Mouse (Mus musculus) neural tube, postnatal 0 days (tissue): ENCODE results near the gene Tmem97. TPM values are rescaled to one million over a fixed set of nuclear protein-coding genes. Genes with fewer than 3 reads are reported as not detected.

ENCODE experiments used
- polyA plus RNA-seq: library from polyadenylated mRNA; unstranded; fragments of >200 nt; fragmentation: Nextera tagmentation; extraction: Ambion mirVana; gene quantifications from 2 replicates; pipeline ENCODE4 v1.2.1, GENCODE M21; 2015

The Tmem97 gene
- polyA plus RNA-seq: 51.4 and 53.5 TPM in 2 replicates

DNA sequence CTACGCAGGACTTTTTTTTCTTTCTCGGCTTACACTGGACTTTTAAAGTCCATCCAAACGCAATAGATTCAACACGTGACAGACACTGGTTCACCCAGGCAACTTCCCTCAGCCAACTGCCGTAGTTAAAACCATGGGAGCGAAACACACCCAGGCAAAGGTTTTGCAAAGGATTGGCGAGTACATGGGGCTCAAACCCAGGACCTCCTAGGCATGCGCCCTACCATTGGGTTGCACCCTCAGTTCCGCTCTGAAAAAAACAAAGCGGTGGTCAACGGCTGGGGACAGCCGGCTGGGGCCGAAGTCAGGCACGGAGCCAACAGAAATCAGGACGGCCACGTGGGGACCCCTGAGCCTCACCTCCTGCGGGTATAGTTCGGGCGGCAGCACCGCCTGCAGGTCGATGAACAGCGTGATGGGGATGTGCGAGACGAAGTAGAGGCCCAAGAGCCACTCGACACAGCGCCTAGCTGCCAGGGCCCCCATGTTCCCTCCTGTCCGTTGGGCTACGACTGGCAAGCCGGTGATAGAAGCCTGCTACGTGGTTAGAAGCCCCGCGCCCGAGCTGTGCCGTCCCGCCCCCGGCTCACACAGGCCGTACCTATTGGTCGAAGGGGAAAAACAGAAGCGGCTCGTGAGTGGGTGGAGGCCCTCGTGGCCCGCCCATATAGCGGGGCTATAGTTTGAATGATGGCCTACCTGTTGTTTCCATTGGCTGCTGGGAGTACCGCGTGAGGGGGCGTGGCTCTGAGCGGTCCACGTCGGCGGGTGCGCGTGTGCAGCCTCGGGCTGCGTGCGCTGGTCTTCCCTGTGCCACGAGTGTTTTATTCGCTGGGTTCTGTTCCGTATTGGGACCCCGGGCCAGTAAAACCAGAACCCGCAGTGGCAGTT lies at the start of gene Tmem97:
Gene Tmem97 (minus strand): TSS at position 610 of the 891 bp plus-strand sequence.

GRCm38 (mm10) chr11:78536080-78536689 lies 14.4 kb downstream of the Tmem97 start, which contains the start of the genes Tnfaip1 and Ift20:
Gene Tnfaip1 (minus strand): TSS chr11:78536332.
Gene Ift20 (plus strand): TSS chr11:78536361.

GRCm38 (mm10) chr11:78512025-78512957 lies 38.3 kb downstream of the Tmem97 start, which contains the start of the genes Tmem199 and Poldip2:
Gene Tmem199 (minus strand): TSS chr11:78512172.
Gene Poldip2 (plus strand): TSS chr11:78512193.

DNA sequence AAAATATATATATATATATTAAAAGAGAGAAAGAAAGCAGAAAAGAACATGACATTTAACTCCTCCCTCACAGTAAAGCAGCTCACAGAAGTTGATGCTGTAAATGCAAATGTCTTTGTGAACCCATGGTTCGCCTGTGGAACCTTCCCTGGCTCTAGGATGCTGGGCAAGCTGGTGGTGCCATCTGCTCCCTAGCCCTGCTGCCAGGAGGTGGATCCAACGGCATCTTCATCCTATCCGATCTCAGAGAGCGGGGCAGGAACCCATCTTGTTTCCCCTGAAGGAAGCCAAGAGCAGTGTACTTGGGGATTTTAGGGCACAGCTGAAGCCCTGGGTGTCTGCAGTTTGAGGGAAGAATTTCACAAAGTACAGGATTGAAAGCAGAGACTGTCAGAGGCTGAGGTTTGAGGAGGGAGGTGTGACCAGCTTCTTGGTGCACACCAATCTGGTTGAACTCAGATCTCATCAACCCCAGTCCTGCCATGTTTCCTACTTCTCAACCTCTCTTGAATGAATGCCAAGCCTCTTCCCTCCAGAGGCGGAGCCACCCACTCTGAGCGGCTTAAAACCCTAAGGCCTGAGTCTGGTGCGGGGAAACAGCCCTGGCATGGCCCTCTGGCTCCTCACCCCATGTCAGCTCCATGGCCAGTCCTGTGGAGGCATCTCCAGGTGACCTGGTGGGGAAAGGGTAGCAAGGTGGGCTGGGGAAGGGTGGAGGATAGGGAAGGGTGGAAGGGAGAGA lies 47.5 kb downstream of the Tmem97 start, which contains the start of gene Sebox:
Gene Sebox (plus strand): TSS at position 539 of the 742 bp plus-strand sequence.

DNA sequence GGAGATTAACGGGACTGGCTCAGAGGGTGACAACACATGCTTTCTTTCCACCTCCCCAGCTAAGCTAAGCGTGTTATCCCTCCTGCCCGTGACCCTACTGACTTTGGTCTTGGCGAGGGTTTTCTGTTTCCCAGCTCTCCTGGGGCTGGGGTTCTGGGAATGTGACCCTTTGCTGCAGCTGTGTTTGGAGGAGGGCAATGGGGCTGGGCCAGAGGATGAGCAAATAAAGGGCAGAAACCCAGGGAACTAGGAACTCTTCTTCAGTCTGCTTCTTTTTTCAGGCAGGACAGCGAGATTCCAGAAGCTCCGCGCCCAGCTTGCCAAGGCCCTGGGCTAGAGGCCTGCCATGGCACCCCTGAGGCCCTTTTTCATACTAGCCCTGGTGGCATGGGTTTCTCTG lies 51.6 kb downstream of the Tmem97 start, which contains the start of gene Vtn:
Gene Vtn (plus strand): TSS at position 88 of the 400 bp plus-strand sequence.

GRCm38 (mm10) chr11:78497544-78498522 lies 52.7 kb downstream of the Tmem97 start, which contains the start of gene Sarm1:
Gene Sarm1 (minus strand): TSS chr11:78497754.

Other genes with a start within 250 kb of the Tmem97 start
- gene Spag5, start 249.2 kb downstream of the Tmem97 start, polyA plus RNA-seq: 7.5 and 7.9 TPM in 2 replicates
- 1,117 and 1,134 TPM in 2 replicates for gene Aldoc, start 227.8 kb downstream of the Tmem97 start, polyA plus RNA-seq
- 90.8 and 112 TPM in 2 replicates for gene Pigs, start 222.4 kb downstream of the Tmem97 start, polyA plus RNA-seq
- 97.8 and 99.2 TPM in 2 replicates for gene Unc119, start 207.3 kb downstream of the Tmem97 start, polyA plus RNA-seq
- not detected in 2 replicates for gene Foxn1, start 164.2 kb downstream of the Tmem97 start, polyA plus RNA-seq
- not detected in 2 replicates for gene Slc13a2, start 128.6 kb downstream of the Tmem97 start, polyA plus RNA-seq
- 20.6 and 23.2 TPM in 2 replicates for gene Slc46a1, start 85.1 kb downstream of the Tmem97 start, polyA plus RNA-seq
- 30.9 and 37.9 TPM in 2 replicates for gene Sarm1, start 53.0 kb downstream of the Tmem97 start, polyA plus RNA-seq
- 134 and 170 TPM in 2 replicates for gene Vtn, start 51.7 kb downstream of the Tmem97 start, polyA plus RNA-seq
- gene Sebox, start 47.3 kb downstream of the Tmem97 start, polyA plus RNA-seq: 0.12 TPM in 1 of 2 replicates, not detected in the other
- gene Tmem199, start 38.6 kb downstream of the Tmem97 start, polyA plus RNA-seq: 84.7 and 90.1 TPM in 2 replicates
- 167 and 168 TPM in 2 replicates for gene Poldip2, start 38.6 kb downstream of the Tmem97 start, polyA plus RNA-seq
- 49.3 and 51.3 TPM in 2 replicates for gene Tnfaip1, start 14.4 kb downstream of the Tmem97 start, polyA plus RNA-seq
- 131 and 141 TPM in 2 replicates for gene Ift20, start 14.4 kb downstream of the Tmem97 start, polyA plus RNA-seq
- 19.9 and 21.2 TPM in 2 replicates for gene Nlk, start 146.6 kb upstream of the Tmem97 start, polyA plus RNA-seq
- 39.6 and 42.6 TPM in 2 replicates for gene Ccnq, start 201.0 kb upstream of the Tmem97 start, polyA plus RNA-seq